Mouse (Mus musculus) C3H10T1/2 (cell line): ENCODE measurements around the gene Wdr18. TPM values are rescaled to one million over a fixed set of nuclear protein-coding genes. Genes with fewer than 3 reads are reported as not detected.

ENCODE experiments used
- polyA plus RNA-seq, 2 experiments: library from polyadenylated mRNA; unstranded; fragments of >200 nt; fragmentation: generic; extraction: Trizol; gene quantifications; one replicate each; pipeline ENCODE4 v1.2.1; 2012; ENCODE audit warnings: missing spikeins in 2 of 2

Wdr18 gene
- polyA plus RNA-seq = 100 to 1,000 TPM in 1 of 2 experiments, 10 to 100 TPM in 1; 29.0 to 130 TPM

DNA sequence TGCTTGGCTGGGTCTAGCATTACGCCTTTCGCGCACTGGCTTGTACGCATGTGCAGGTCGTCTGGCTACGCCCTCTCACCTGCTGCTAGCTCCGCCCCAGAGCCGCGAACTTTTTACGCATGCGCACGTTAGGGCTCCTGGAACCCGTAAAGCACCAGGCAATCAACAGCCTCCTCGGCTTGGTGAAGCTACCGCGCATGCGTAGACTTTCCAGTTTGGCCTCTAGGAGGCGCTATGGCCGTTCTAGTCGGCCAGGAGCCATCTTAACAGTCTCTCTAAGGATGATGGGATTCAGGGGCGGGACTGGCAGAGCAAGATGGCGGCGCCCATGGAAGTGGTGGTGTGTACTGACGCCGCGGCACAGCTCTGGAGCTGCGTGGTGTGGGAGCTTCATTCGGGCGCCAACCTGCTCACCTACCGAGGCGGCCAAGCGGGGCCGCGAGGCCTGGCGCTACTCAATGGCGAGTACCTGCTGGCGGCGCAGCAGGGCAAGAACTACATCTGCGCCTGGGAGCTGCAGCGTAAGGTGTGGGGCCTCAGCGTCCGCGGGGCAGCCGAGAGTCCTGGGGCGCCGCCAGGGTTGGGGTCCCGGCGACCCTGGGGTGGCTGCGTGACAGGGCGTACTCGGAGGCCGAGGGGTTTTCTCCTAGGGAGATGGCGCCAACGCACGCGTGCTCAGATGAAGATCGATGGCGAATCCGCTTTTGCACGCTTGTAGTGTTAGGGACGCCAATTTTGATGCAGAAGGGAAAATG lies at the start of gene Wdr18:
TSS of gene Wdr18 (plus strand) at position 306 of the 755 bp plus-strand sequence.

GRCm38 (mm10) chr10:79910556-79910955 lies 49.4 kb upstream of the Wdr18 start, which contains the start of gene Gm26602:
Gene Gm26602, plus strand, starts transcription at chr10:79910856.

DNA sequence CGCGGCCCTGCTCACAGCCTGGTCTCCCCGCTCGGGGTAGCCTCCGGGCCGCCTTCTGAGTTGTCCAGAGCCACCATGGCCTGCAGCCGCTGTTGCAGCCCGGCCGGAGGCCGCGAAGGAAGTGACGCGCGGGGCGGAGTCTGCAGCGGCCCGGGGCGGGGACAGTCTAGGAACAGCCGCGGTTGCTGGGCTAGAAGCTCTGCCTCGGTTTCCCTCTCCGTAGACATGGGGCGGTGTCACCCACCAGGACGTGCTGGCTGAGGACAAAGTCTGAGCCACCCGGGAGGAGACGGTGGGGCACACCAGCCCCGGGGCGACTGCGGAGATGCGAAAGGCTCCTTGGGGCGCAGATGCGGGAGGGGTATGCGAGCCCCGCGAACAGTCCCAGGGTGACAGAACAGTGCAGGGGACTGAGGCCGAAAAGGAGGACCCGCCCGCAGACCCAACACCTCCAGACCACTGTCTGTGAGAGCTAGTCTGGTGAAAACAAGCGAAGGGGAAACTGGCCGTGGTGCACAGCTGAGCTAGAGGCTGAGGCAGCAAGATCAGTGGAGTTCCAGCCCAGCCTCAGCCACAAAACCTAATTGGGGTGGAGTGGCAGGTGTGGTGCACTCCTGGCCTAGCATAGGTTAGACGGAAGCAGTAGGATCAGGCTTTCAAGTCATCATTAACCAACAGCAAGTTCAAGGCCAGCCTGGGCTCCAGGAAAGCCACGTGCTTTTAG lies 43.0 kb upstream of the Wdr18 start, which contains the start of gene Kiss1r:
TSS of gene Kiss1r (plus strand) at position 164 of the 724 bp plus-strand sequence.

DNA sequence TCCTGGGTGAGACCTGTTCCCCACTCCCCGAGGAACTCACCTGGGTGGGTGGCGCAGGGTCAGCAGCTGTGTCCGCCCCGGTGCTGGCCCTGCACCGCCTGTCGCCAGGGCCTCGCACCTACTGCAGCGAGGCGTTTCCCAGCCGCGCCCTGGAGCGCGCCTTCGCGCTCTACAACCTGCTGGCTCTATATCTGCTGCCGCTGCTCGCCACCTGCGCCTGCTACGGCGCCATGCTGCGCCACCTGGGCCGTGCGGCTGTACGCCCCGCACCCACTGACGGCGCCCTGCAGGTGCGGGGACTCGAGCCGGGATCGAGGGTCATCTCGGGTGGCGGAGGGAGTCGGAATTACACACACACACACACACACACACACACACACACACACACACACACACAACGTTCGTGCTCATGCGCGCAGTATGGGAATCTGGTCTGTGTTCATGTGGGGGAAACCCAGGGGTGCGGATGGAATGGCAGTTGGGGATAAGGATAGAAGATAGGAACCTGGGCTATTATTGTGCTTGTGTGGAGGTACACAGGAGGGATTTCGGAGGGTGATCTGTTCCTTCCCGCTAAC lies 38.9 kb upstream of the Wdr18 start, which contains the start of gene R3hdm4:
TSS of gene R3hdm4 (minus strand) at position 251 of the 578 bp plus-strand sequence.

GRCm38 (mm10) chr10:79926491-79927323 lies 33.2 kb upstream of the Wdr18 start, which contains the start of gene Arid3a:
Gene Arid3a, plus strand, starts transcription at chr10:79927043.

DNA sequence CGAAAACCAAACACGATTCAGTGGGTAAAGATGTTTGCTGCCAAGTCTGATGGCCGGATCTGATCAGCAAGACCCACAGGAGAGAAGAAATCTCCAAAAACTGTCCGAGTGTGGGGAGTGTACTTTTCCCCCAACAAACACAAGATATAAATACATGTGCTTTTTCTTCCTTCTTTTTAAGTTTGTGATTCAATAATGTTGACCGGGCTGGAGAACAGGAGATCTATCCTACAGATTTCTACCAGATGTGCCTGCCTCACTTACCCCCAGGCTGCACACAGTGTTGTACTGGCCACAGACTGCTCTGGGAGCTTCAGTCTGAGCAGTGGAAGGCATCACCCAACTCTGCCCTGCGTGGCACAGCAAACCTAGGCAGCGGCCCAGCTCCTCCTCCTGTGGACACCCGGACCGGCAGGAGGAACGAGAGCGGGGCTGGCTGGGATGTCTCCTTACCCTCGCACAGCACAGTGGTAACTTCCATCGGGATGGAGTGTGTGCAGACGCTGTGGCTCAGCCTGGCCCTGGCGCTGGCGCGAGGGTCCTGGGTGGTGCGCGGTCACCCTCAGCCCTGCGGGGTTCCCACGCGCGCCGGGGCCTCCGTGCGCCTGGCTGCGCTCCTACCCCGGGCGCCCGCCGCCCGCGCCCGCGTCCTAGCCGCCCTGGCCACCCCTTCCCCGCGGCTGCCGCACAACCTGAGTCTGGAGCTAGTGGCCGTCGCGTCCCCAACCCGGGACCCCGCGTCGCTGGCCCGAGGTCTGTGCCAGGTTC lies 10.6 kb downstream of the Wdr18 start, which contains the start of gene Grin3b:
TSS of gene Grin3b (plus strand) at position 301 of the 768 bp plus-strand sequence.

GRCm38 (mm10) chr10:79984195-79984816 lies 24.4 kb downstream of the Wdr18 start, which contains the start of gene Tmem259:
Gene Tmem259, minus strand, starts transcription at chr10:79984330.

GRCm38 (mm10) chr10:79988506-79989271 lies 28.7 kb downstream of the Wdr18 start, which contains the start of gene Cnn2:
Gene Cnn2, plus strand, starts transcription at chr10:79988584.

DNA sequence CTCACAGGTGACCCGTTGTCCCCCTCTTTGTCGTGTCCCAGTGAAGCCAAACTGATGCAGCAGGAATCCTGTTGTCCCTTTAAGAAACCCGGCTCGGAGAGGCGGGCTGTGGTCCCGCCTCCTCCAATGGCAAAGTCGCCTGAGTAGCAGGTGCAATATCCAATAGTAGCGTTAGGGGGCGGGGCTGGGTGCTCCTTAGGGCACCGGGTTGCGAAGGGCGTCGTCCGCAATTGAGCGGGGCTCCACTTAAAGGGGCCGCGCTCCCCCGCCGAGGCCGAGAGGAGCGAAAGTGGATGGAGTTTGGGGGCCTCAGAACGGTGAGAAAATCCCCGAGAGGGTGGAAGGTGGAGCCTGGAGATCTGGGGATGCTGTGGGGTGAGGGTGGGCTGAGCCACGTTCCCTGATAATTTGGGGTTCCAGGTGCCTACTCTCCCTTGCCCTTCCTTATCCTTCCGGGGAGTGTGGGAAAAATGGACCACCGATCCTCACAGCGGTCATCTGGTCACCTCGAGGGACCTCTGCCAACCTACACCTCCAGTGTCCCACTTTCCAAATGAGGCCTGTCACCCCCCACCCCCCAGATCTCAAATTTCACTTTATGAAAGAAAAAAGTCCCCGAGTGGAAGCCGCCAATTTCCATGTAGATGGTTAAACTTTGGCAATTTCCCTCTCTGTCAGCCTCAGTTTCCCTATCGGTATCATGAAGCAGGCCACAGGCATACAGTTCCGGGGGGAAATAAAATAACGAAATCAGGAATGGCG lies 36.5 kb downstream of the Wdr18 start, which contains the start of gene Abca7:
TSS of gene Abca7 (plus strand) at position 223 of the 762 bp plus-strand sequence.

GRCm38 (mm10) chr10:80016511-80016910 lies 56.6 kb downstream of the Wdr18 start, which contains the start of gene Arhgap45:
Gene Arhgap45, plus strand, starts transcription at chr10:80016653.

Other genes with a start within 250 kb of the Wdr18 start
- gene Hcn2, start 243.5 kb upstream of the Wdr18 start, polyA plus RNA-seq = 1 to 10 TPM; 2.8 to 4.9 TPM
- gene Polrmt, start 213.6 kb upstream of the Wdr18 start, polyA plus RNA-seq = 10 to 100 TPM; 66.4 to 68.7 TPM
- under 1 TPM; 0.05 to 0.19 TPM for gene Fgf22, start 205.1 kb upstream of the Wdr18 start, polyA plus RNA-seq
- 100 to 1,000 TPM in 1 of 2 experiments, 10 to 100 TPM in 1; 81.0 to 105 TPM for gene Rnf126, start 193.2 kb upstream of the Wdr18 start, polyA plus RNA-seq
- gene Fstl3, start 182.9 kb upstream of the Wdr18 start, polyA plus RNA-seq = 1 to 10 TPM; 4.7 to 6.0 TPM
- under 1 TPM; 0.07 to 0.27 TPM for gene Prss57, start 169.2 kb upstream of the Wdr18 start, polyA plus RNA-seq
- gene Palm, start 166.6 kb upstream of the Wdr18 start, polyA plus RNA-seq = 100 to 1,000 TPM in 1 of 2 experiments, 10 to 100 TPM in 1; 79.5 to 140 TPM
- gene Misp, start 139.2 kb upstream of the Wdr18 start, polyA plus RNA-seq = under 1 TPM; 0.04 to 0.12 TPM
- gene Ptbp1, start 105.7 kb upstream of the Wdr18 start, polyA plus RNA-seq = 100 to 1,000 TPM; 188 to 194 TPM
- 1 to 10 TPM in 1 of 2 experiments, not detected in 1; 2.4 TPM for gene Prtn3, start 85.7 kb upstream of the Wdr18 start, polyA plus RNA-seq
- gene Plppr3, start 85.5 kb upstream of the Wdr18 start, polyA plus RNA-seq = 1 to 10 TPM in 1 of 2 experiments, under 1 TPM in 1; 0.34 to 8.2 TPM
- gene Elane, start 73.9 kb upstream of the Wdr18 start, polyA plus RNA-seq = under 1 TPM in 1 of 2 experiments, not detected in 1; 0.06 TPM
- gene Cfd, start 69.3 kb upstream of the Wdr18 start, polyA plus RNA-seq = under 1 TPM in 1 of 2 experiments, not detected in 1; 0.05 TPM
- gene Med16, start 51.2 kb upstream of the Wdr18 start, polyA plus RNA-seq = 10 to 100 TPM; 43.2 to 83.7 TPM
- not detected for gene Gm26602, start 49.3 kb upstream of the Wdr18 start, polyA plus RNA-seq
- 1 to 10 TPM in 1 of 2 experiments, under 1 TPM in 1; 0.13 to 3.3 TPM for gene Kiss1r, start 43.2 kb upstream of the Wdr18 start, polyA plus RNA-seq
- gene R3hdm4, start 38.9 kb upstream of the Wdr18 start, polyA plus RNA-seq = 100 to 1,000 TPM in 1 of 2 experiments, 10 to 100 TPM in 1; 61.0 to 121 TPM
- gene Arid3a, start 33.1 kb upstream of the Wdr18 start, polyA plus RNA-seq = under 1 TPM; 0.29 to 0.85 TPM
- under 1 TPM; 0.12 to 0.79 TPM for gene Grin3b, start 10.6 kb downstream of the Wdr18 start, polyA plus RNA-seq
- 100 to 1,000 TPM; 105 to 141 TPM for gene Tmem259, start 24.2 kb downstream of the Wdr18 start, polyA plus RNA-seq
- 100 to 1,000 TPM; 426 to 430 TPM for gene Cnn2, start 28.4 kb downstream of the Wdr18 start, polyA plus RNA-seq
- 1 to 10 TPM; 3.5 to 8.4 TPM for gene Abca7, start 36.3 kb downstream of the Wdr18 start, polyA plus RNA-seq
- gene Arhgap45, start 56.5 kb downstream of the Wdr18 start, polyA plus RNA-seq = under 1 TPM; 0.58 to 0.84 TPM
- 100 to 1,000 TPM; 195 to 403 TPM for gene Polr2e, start 79.6 kb downstream of the Wdr18 start, polyA plus RNA-seq
- gene Gpx4, start 87.0 kb downstream of the Wdr18 start, polyA plus RNA-seq = 1,000 to 10,000 TPM; 1,157 to 1,905 TPM
- gene Sbno2, start 145.4 kb downstream of the Wdr18 start, polyA plus RNA-seq = 10 to 100 TPM; 15.6 to 42.5 TPM
- gene Stk11, start 155.7 kb downstream of the Wdr18 start, polyA plus RNA-seq = 100 to 1,000 TPM in 1 of 2 experiments, 10 to 100 TPM in 1; 91.0 to 141 TPM
- 1,000 to 10,000 TPM in 1 of 2 experiments, 100 to 1,000 TPM in 1; 776 to 1,441 TPM for gene Atp5d, start 178.5 kb downstream of the Wdr18 start, polyA plus RNA-seq
- 10 to 100 TPM in 1 of 2 experiments, 1 to 10 TPM in 1; 4.8 to 18.5 TPM for gene Cbarp, start 180.7 kb downstream of the Wdr18 start, polyA plus RNA-seq
- 10 to 100 TPM; 25.4 to 86.5 TPM for gene Midn, start 188.1 kb downstream of the Wdr18 start, polyA plus RNA-seq
- 100 to 1,000 TPM in 1 of 2 experiments, 10 to 100 TPM in 1; 20.0 to 104 TPM for gene Cirbp, start 205.8 kb downstream of the Wdr18 start, polyA plus RNA-seq
- gene 1600002K03Rik, start 212.8 kb downstream of the Wdr18 start, polyA plus RNA-seq = 10 to 100 TPM; 22.6 to 31.6 TPM
- gene Efna2, start 219.3 kb downstream of the Wdr18 start, polyA plus RNA-seq = 1 to 10 TPM; 1.7 to 6.3 TPM